In the genomic region with DNA sequence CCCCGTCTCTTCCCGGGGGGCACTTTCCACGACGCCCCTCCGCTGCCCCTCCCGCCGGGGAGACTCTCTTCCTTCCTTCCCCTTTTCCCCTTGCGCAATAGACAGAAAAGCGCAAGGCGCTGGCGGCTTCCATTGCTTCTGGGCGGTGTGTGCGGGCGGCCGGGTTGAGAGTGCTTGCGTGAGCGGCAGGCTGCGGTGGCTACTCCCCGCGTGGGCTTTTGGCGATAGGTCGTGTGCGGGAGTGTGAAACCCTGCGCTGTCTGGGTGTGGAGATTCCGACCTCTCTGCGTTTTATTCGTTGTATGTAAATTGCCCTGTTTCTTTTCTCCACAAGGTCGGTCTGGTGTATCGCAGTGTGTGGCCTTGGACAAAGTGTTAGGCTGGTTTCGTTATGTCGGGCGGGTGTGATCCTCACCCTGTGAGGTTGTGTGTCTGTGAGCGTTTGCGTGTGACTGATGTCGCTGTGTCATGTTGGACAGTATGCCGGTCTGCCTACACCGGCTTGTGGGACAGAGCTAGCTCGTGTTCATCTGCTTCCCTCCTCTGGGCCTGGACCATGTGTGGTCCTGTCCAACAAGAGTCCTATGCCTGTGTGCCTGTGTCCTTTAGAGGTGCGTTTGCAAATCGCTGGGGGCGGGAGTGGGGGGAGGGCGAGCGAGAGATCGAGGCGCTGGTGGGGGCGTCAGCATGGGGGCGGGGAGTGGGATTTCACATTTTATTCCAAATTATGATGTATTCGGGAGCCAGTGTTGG, we compare ENCODE assay signal across 1 mouse cellular context.
A peak's percentile ranks its signal among the peaks of the same experiment; 100 is the strongest.
TF ChIP-seq lines count a peak whose summit lies in the region.

No protein-coding gene starts in this region.

TF ChIP-seq in MEL, 35 proteins besides CTCF, POLR2A, EP300 and RAD21 (continued from another document):
- TF ChIP-seq POLR2AphosphoS5 (IDR thresholded peaks at IDR 0.05; ENCODE audit: borderline replicate concordance, low read depth, low read length) (peak; percentile 92; the same call in 1 of the 2 replicates), MYC (IDR thresholded peaks at IDR 0.05; ENCODE audit: low read depth, low read length) (0 out of 2 replicates have a peak, but pooled peaks have one; percentile 22), USF1 (IDR thresholded peaks at IDR 0.05; ENCODE audit: low read depth, low read length) (no peak), MAFK (IDR thresholded peaks at IDR 0.05; ENCODE audit: borderline replicate concordance, low read depth, low read length) (peak; percentile 36; the same call in 1 of the 2 replicates), USF2 (IDR thresholded peaks at IDR 0.05; ENCODE audit: borderline replicate concordance in 1 of 2, insufficient read depth in 1 of 2, low read depth in 1 of 2, low read length in 2 of 2) (no peak), E2F4 (IDR thresholded peaks at IDR 0.05; ENCODE audit: borderline replicate concordance, low read depth, low read length) (0 out of 2 replicates have a peak, but pooled peaks have one; percentile 37), ZNF384 (IDR thresholded peaks at IDR 0.05; ENCODE audit: low read depth, low read length) (peak; percentile 3; the same call in 1 of the 2 replicates), TAL1 (IDR thresholded peaks at IDR 0.05; ENCODE audit: low read length) (no peak), TCF12 (IDR thresholded peaks at IDR 0.05; ENCODE audit: low read depth, low read length) (no peak), MXI1 (IDR thresholded peaks at IDR 0.05; ENCODE audit: low read depth, low read length) (peak; percentile 85), MYB (IDR thresholded peaks at IDR 0.05; ENCODE audit: low read depth, low read length) (peak; percentile 7; the same call in 1 of the 2 replicates), ETS1 (IDR thresholded peaks at IDR 0.05; ENCODE audit: low read depth, low read length) (0 out of 2 replicates have a peak, but pooled peaks have one; percentile 9), CHD1 (IDR thresholded peaks at IDR 0.05; ENCODE audit: low read depth, low read length) (peak; percentile 98), RCOR1 (IDR thresholded peaks at IDR 0.05; ENCODE audit: low read depth, low read length) (peak; percentile 27; the same call in 1 of the 2 replicates), ZC3H11A (IDR thresholded peaks at IDR 0.05; ENCODE audit: low read depth, low read length) (no peak), NELFE (IDR thresholded peaks at IDR 0.05; ENCODE audit: low read depth, low read length) (peak; percentile 87), TBP (IDR thresholded peaks at IDR 0.05; ENCODE audit: low read depth, low read length) (peak; percentile 36; the same call in 1 of the 2 replicates), JUND (IDR thresholded peaks at IDR 0.05; ENCODE audit: low read depth, low read length) (no peak), ZKSCAN1 (IDR thresholded peaks at IDR 0.05; ENCODE audit: low read depth, low read length) (no peak), KAT2A (conservative IDR thresholded peaks at IDR 0.05; ENCODE audit: low read depth, low read length) (peak; percentile 53; the same call in 1 of the 2 replicates), NRF1 (IDR thresholded peaks at IDR 0.05; ENCODE audit: insufficient read depth, low read depth, low read length, poor library complexity, severe bottlenecking) (peak; percentile 47; the same call in 1 of the 2 replicates), ELF1 (IDR thresholded peaks at IDR 0.05; ENCODE audit: low read depth, low read length) (peak; percentile 27; the same call in 1 of the 2 replicates), BHLHE40 (IDR thresholded peaks at IDR 0.05; ENCODE audit: borderline replicate concordance, low read depth, low read length) (peak; percentile 5; the same call in 1 of the 2 replicates), MEF2A (IDR thresholded peaks at IDR 0.05; ENCODE audit: extremely low read depth, insufficient replicate concordance, low read depth, low read length, poor library complexity, severe bottlenecking) (no peak)
